Mouse (Mus musculus): ENCODE measurements around the gene Pkn1. TPM values are rescaled to one million over a fixed set of nuclear protein-coding genes. Genes with fewer than 3 reads are reported as not detected.
A peak's percentile ranks its signal among the peaks of the same experiment; 100 is the strongest.

Pkn1 gene
- polyA plus RNA-seq, 1 experiment from 2014 or later: 27.1 TPM

DNA sequence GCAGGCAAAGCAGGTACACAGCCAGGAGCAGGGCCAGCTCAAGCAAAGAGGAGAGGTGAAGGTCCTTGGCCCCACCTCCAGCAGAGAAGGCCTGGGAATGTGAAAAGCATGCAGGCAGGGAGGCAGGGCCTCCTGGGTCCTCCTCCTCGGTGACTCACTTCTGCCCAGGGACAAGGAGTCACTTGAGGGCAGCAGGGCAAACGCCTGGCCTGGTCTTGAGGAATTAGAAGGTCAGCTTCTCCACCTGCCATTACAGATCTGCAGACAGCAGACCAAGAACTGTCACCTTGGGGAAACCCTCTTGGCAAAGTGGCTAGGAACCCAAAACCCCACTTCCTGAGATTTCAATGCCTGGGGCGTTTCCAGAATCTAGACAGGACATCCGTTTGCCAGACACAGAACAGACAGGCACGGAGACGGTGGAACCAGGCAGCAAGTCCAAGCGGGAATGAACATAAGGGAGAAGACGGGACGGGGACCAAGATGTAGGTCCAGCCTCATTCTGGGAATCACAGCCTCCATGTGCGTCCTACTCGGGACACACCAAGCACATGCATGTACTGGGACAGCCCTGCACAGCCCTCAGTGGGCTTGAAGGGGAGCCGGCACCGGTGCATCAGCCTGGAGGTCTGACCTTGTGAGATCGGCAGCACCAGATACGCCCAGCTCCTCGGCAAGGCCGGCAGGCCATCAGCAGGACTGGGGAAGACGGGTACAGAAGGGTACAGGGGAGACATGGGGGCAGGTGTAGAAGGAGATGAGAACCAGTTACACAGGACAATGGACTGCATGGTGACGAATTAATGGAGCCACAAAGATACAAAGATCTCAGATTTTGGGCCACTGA is 1.4 kb downstream of the Pkn1 start:
- Histone ChIP-seq H3K4me2 (peak overlapping the region; percentile 83), H3K36me3 (0 out of 2 replicates have a peak, but pooled peaks cover under 1% of the 10 kb centered on the region), H3K9ac (peak overlapping the region; percentile 88), H3K4me3 (peak overlapping the region; percentile 79), H3K27ac (replicated peaks) (peak overlapping the region; percentile 75; the same call in 1 of the 2 replicates), H3K9me3 (no peaks in the 10 kb centered on the region), H3K27me3 (no peaks in the 10 kb centered on the region), H3K4me1 (replicated peaks) (peaks cover 36% of the 10 kb centered on the region)
- WGBS: 54% methylated on average over 19 of the region's 19 CpGs
- ATAC-seq (ENCODE audit: low FRiP score, low read depth): peak; percentile 15

GRCm38 (mm10) chr8:83695351-83696106 is 3.5 kb downstream of the Pkn1 start:
- H3K9ac ChIP-seq: no peak overlapping the region
- peaks cover 36% of the 10 kb centered on the region for H3K4me1 ChIP-seq (replicated peaks)
- no peak overlapping the region for H3K27ac ChIP-seq (replicated peaks)
- no peak overlapping the region for H3K4me2 ChIP-seq
- peaks cover 21% of the 10 kb centered on the region for H3K36me3 ChIP-seq
- 86% methylated on average over 10 of the region's 17 CpGs for WGBS
- ATAC-seq (ENCODE audit: low FRiP score, low read depth): no peak
- no peaks in the 10 kb centered on the region for H3K27me3 ChIP-seq
- H3K9me3 ChIP-seq: no peaks in the 10 kb centered on the region
- no peak overlapping the region for H3K4me3 ChIP-seq

DNA sequence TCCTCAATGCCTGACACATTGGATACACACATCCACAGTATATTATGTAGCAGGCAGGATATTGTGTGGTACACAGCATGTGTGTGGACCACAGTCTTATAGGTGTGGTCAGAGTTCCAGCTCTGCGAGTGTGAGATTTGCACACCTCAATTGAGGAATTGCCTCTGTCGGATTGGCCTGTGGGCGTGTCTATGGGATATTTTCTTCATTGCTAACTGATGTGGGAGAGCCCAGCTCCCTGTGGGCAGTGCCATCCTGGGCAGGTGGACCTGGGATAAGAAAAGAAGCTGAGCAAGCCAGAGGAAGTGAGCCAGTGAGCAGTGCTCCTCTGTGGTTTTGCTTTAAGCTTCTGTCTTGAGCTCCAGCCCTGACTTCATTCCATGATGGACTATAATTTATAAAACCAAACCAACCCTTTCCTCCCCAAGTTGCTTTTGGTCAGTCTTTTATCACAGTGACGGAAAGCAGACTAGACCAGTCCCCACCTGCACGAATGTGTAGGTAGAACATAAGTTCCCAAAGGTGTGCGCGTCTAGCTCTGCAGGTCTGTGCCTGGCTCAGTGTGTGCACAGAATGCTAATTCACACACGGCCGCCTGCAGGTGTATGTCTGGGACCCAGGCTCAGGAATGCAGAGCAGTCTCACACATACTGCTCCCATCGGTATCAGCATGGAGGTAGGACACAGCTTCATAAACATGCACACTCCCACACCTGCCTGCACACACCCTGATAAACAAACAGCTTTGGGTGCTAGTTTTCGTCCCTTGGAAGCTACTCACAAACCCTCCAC is 4.4 kb downstream of the Pkn1 start:
- Histone ChIP-seq H3K4me1 (replicated peaks) (peaks cover 29% of the 10 kb centered on the region), H3K27ac (replicated peaks) (no peak overlapping the region), H3K9me3 (no peaks in the 10 kb centered on the region), H3K4me2 (no peak overlapping the region), H3K36me3 (peaks cover 30% of the 10 kb centered on the region), H3K4me3 (no peak overlapping the region), H3K27me3 (no peaks in the 10 kb centered on the region), H3K9ac (no peak overlapping the region)
- 90% methylated on average over 11 of the region's 11 CpGs for WGBS
- ATAC-seq (ENCODE audit: low FRiP score, low read depth): no peak

DNA sequence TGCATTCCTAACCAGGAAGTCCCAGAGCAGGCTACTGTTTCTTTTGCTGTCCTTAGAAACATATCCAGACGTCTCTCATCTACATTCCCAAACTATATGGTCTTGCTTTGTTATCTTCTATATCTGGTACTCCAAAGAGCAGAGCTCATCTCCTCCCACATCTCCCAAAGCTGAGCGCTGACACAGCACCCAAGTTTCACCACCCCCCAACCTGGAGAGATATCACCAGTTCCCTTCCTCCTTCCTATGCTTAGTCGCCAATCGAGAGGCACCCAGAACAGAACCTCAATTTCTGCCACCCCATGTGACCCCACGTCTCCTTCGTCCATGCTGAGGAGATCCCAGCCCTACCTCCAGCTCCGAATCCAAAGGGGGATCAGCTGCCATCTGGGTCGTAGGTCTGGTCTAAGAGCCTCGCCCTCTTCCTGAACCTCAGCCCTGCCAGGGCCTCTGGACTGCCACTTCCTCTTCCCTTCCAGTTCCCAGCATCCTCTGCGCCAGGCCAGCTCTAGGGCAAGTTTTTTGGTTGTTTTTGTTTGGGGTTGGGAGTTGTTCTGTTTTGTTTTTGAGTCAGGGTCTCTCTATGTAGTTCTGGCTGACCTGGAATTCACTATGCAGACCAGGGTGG is 5.3 kb downstream of the Pkn1 start:
- Histone ChIP-seq H3K9ac (no peak overlapping the region), H3K27ac (replicated peaks) (no peak overlapping the region), H3K9me3 (no peaks in the 10 kb centered on the region), H3K27me3 (no peaks in the 10 kb centered on the region), H3K4me2 (no peak overlapping the region), H3K36me3 (peaks cover 31% of the 10 kb centered on the region), H3K4me1 (replicated peaks) (peaks cover 24% of the 10 kb centered on the region), H3K4me3 (no peak overlapping the region)
- no peak for ATAC-seq (ENCODE audit: low FRiP score, low read depth)
- WGBS: 86% methylated on average over 10 of the region's 10 CpGs

GRCm38 (mm10) chr8:83689264-83689663 is 9.7 kb downstream of the Pkn1 start:
- Histone ChIP-seq H3K27ac (replicated peaks) (no peak overlapping the region), H3K36me3 (peaks cover 46% of the 10 kb centered on the region)

GRCm38 (mm10) chr8:83684517-83684916 is 14.5 kb downstream of the Pkn1 start:
- Histone ChIP-seq H3K4me2 (no peak overlapping the region), H3K9me3 (no peaks in the 10 kb centered on the region), H3K4me1 (replicated peaks) (no peaks in the 10 kb centered on the region), H3K36me3 (peaks cover 60% of the 10 kb centered on the region), H3K9ac (no peak overlapping the region), H3K27ac (replicated peaks) (no peak overlapping the region), H3K27me3 (no peaks in the 10 kb centered on the region), H3K4me3 (no peak overlapping the region)
- ATAC-seq (ENCODE audit: low FRiP score, low read depth): no peak
- 97% methylated on average over 9 of the region's 9 CpGs for WGBS

More at GRCm38 (mm10) chr8:83689264-83689663, 9.7 kb downstream of the Pkn1 start:
- no peaks in the 10 kb centered on the region for H3K27me3 ChIP-seq
- H3K4me1 ChIP-seq (replicated peaks): no peaks in the 10 kb centered on the region
- H3K4me3 ChIP-seq: no peak overlapping the region
- no peak overlapping the region for H3K9ac ChIP-seq
- 92% methylated on average over 6 of the region's 6 CpGs for WGBS
- H3K4me2 ChIP-seq: no peak overlapping the region
- no peaks in the 10 kb centered on the region for H3K9me3 ChIP-seq
- ATAC-seq (ENCODE audit: low FRiP score, low read depth): no peak

GRCm38 (mm10) chr8:83681099-83681498 is 17.9 kb downstream of the Pkn1 start:
- H3K4me2 ChIP-seq: no peak overlapping the region
- no peak overlapping the region for H3K9ac ChIP-seq
- H3K27me3 ChIP-seq: no peaks in the 10 kb centered on the region
- no peak overlapping the region for H3K27ac ChIP-seq (replicated peaks)
- H3K9me3 ChIP-seq: no peaks in the 10 kb centered on the region
- no peak overlapping the region for H3K4me3 ChIP-seq
- H3K36me3 ChIP-seq: peaks cover 86% of the 10 kb centered on the region
- WGBS: 49% methylated on average over 6 of the region's 6 CpGs
- no peak for ATAC-seq (ENCODE audit: low FRiP score, low read depth)
- no peaks in the 10 kb centered on the region for H3K4me1 ChIP-seq (replicated peaks)

DNA sequence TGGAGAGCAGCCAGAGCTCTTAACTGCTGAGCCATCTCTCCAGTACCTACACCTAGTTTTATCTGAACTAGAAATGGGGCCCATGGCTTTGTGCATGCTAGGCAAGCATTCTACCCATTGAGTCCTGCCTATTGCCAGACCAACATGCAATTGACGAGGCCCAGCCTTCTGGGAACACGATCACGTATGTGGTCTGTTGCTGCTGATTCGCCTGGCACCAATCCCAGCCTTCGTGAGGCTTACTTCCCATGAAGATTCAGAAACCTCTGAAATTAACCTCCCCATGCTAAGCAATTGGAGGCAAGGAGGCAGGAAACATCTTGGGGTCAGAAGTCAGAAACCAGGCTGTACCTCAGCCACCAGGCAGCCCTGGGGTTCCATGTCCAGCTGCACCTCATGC is 18.4 kb downstream of the Pkn1 start:
- H3K27me3 ChIP-seq: no peaks in the 10 kb centered on the region
- ATAC-seq (ENCODE audit: low FRiP score, low read depth): no peak
- H3K4me2 ChIP-seq: no peak overlapping the region
- H3K4me3 ChIP-seq: no peak overlapping the region
- no peaks in the 10 kb centered on the region for H3K9me3 ChIP-seq
- H3K9ac ChIP-seq: no peak overlapping the region
- H3K27ac ChIP-seq (replicated peaks): no peak overlapping the region
- H3K36me3 ChIP-seq: peaks cover 86% of the 10 kb centered on the region
- WGBS: 88% methylated on average over 5 of the region's 5 CpGs
- no peaks in the 10 kb centered on the region for H3K4me1 ChIP-seq (replicated peaks)

- H3K4me3 ChIP-seq: no peak overlapping the region
- no peak overlapping the region for H3K27ac ChIP-seq (replicated peaks)
- WGBS: 93% methylated on average over 12 of the region's 12 CpGs
- H3K4me2 ChIP-seq: no peak overlapping the region
- no peaks in the 10 kb centered on the region for H3K27me3 ChIP-seq
- no peaks in the 10 kb centered on the region for H3K4me1 ChIP-seq (replicated peaks)
- no peaks in the 10 kb centered on the region for H3K9me3 ChIP-seq
- no peak for ATAC-seq (ENCODE audit: low FRiP score, low read depth)
- no peak overlapping the region for H3K9ac ChIP-seq
- H3K36me3 ChIP-seq: peaks cover 91% of the 10 kb centered on the region
Measured at GRCm38 (mm10) chr8:83679866-83680265, 19.1 kb downstream of the Pkn1 start.

- H3K4me1 ChIP-seq (replicated peaks): no peaks in the 10 kb centered on the region
- H3K9me3 ChIP-seq: no peaks in the 10 kb centered on the region
- H3K9ac ChIP-seq: no peak overlapping the region
- ATAC-seq (ENCODE audit: low FRiP score, low read depth): no peak
- no peaks in the 10 kb centered on the region for H3K27me3 ChIP-seq
- H3K4me2 ChIP-seq: no peak overlapping the region
- no peak overlapping the region for H3K4me3 ChIP-seq
- 91% methylated on average over 5 of the region's 5 CpGs for WGBS
- H3K27ac ChIP-seq (replicated peaks): no peak overlapping the region
- H3K36me3 ChIP-seq: peaks cover 75% of the 10 kb centered on the region
Measured at GRCm38 (mm10) chr8:83674497-83674896, 24.5 kb downstream of the Pkn1 start.

- Histone ChIP-seq H3K4me3 (no peak overlapping the region), H3K9me3 (no peaks in the 10 kb centered on the region)
- WGBS: 62% methylated on average over 5 of the region's 5 CpGs
Measured at GRCm38 (mm10) chr8:83672936-83673335, 26.0 kb downstream of the Pkn1 start.

More at GRCm38 (mm10) chr8:83672936-83673335, 26.0 kb downstream of the Pkn1 start:
- no peaks in the 10 kb centered on the region for H3K27me3 ChIP-seq
- H3K4me1 ChIP-seq (replicated peaks): peaks cover 8% of the 10 kb centered on the region
- H3K9ac ChIP-seq: no peak overlapping the region
- ATAC-seq (ENCODE audit: low FRiP score, low read depth): no peak
- no peak overlapping the region for H3K4me2 ChIP-seq
- no peak overlapping the region for H3K27ac ChIP-seq (replicated peaks)
- peaks cover 59% of the 10 kb centered on the region for H3K36me3 ChIP-seq

All from hindbrain, embryonic 15.5 days (tissue).